Mouse (Mus musculus): ENCODE results near the gene Mvb12a. TPM values are rescaled to one million over a fixed set of nuclear protein-coding genes. Genes with fewer than 3 reads are reported as not detected.
A peak's percentile ranks its signal among the peaks of the same experiment; 100 is the strongest.

Gene Mvb12a
- polyA plus RNA-seq, 1 experiment, result 100 TPM

DNA sequence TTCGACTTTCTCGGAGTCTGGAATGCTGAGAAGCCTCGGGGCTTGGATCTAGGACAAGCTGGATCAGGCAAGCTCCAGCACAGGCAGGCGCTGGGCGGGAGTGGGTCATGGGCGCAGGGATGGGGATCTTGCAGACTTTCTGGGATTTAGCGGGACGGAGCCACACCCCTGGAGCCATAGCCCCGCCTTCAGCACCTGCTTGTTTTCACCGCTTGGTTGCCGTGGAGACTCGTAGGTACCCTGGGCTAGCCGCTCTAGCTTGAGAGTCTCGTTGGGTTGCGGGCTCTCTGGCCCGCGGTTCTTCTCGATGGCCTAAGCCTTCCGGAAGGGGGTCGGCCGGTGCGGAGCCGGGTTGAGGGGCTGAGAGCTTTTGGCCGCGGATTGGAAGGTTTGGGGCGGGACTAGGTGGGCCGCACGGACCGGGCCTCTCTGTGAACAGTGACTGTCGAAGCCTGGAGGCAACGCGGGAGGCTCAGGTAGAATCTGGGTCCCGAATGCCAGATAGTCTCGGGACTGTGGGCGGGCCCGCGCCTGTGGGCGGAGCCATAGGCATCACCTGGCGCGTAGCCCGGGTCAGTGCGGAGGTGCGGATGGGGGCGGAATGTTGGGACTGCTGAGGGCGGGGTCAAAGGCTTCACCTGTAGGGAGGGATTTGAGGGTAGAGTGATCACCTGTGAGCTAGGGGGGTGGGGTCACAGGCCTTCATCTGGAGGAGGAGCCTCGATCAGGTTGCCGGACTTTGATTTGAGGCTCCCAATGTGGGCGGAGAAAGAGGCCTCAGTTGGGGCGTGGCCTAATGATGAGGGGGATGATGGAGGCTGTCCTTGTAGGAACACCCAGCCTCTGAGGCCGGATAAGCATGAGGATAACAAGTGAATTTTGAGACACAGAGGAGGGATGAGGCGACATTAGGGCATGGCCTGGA is 26.9 kb downstream of the Mvb12a start:
- TF ChIP-seq CTCF (IDR thresholded peaks at IDR 0.05; ENCODE audit: extremely low read depth, insufficient read depth, low read length) (no peak), POLR2A (IDR thresholded peaks at IDR 0.05; ENCODE audit: extremely low read depth, insufficient read depth, low read length) (peak; percentile 21; the same call in 1 of the 2 replicates)
- Histone ChIP-seq H3K4me1 (ENCODE audit: control insufficient read depth, insufficient read depth, low read length) (peaks cover 5% of the 10 kb centered on the region; the same call in 1 of the 2 replicates), H3K27ac (ENCODE audit: insufficient read depth, low read length) (peak overlapping the region; percentile 72), H3K4me3 (ENCODE audit: insufficient read depth, low read length) (peak overlapping the region; percentile 58)

- Histone ChIP-seq H3K27ac (ENCODE audit: insufficient read depth, low read length) (peak overlapping the region; percentile 72), H3K4me3 (ENCODE audit: insufficient read depth, low read length) (peak overlapping the region; percentile 58), H3K4me1 (ENCODE audit: control insufficient read depth, insufficient read depth, low read length) (peaks cover 5% of the 10 kb centered on the region; the same call in 1 of the 2 replicates)
- no peak for TF ChIP-seq CTCF (IDR thresholded peaks at IDR 0.05; ENCODE audit: extremely low read depth, insufficient read depth, low read length)
- peak; percentile 64; the same call in 1 of the 2 replicates for TF ChIP-seq POLR2A (IDR thresholded peaks at IDR 0.05; ENCODE audit: extremely low read depth, insufficient read depth, low read length)
Measured at GRCm38 (mm10) chr8:71570291-71570954, 27.7 kb downstream of the Mvb12a start.

- TF ChIP-seq CTCF (IDR thresholded peaks at IDR 0.05; ENCODE audit: extremely low read depth, insufficient read depth, low read length), result no peak
- TF ChIP-seq POLR2A (IDR thresholded peaks at IDR 0.05; ENCODE audit: extremely low read depth, insufficient read depth, low read length), result no peak
- Histone ChIP-seq H3K4me1 (ENCODE audit: control insufficient read depth, insufficient read depth, low read length) (peaks cover 5% of the 10 kb centered on the region; the same call in 1 of the 2 replicates), H3K27ac (ENCODE audit: insufficient read depth, low read length) (0 out of 2 replicates have a peak overlapping the region, but pooled peaks have one; percentile 6), H3K4me3 (ENCODE audit: insufficient read depth, low read length) (no peak overlapping the region)
Measured at GRCm38 (mm10) chr8:71572077-71572476, 29.4 kb downstream of the Mvb12a start.

DNA sequence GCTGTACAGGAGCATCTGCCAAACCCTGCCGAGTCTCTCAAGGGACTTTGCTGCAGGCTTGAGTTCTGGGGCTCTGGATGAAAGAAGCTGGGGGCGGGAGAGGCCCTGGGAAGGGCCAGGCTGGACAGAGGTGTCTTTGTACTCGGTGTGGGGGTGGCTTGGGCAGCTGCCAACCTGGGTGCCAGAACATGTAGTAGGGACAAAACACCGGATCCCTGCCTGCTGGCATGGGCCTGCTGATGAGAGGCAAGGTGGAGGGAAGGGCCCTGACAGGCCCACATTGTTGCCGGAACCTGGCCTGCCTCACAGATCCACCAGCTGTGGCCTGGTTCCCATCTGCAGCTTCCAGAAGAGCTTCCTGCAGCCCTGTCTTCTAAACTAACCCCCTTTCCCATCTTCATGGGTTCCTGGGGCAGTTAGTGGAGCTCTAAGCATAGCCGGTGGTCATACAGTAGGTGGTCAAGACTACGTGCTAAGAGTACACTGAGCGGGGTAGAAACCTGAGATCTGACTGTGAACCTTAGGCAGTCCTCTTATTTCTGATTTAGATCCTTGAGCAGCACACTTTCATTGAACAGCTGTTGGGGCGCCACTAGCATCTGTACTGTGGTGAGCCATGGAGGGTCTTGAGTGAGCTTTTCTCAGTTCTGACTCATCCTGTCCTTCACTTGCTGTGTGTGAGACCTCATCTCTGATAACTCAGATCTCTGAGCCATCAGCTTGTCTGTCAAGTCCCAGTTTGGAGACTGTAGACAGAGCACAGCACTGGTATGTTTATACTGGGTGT is 30.3 kb downstream of the Mvb12a start:
- H3K27ac ChIP-seq (ENCODE audit: insufficient read depth, low read length), result peak overlapping the region; percentile 49; the same call in 1 of the 2 replicates
- peaks cover 5% of the 10 kb centered on the region; the same call in 1 of the 2 replicates for H3K4me1 ChIP-seq (ENCODE audit: control insufficient read depth, insufficient read depth, low read length)
- TF ChIP-seq POLR2A (IDR thresholded peaks at IDR 0.05; ENCODE audit: extremely low read depth, insufficient read depth, low read length) (0 out of 2 replicates have a peak, but pooled peaks have one; percentile 11), CTCF (IDR thresholded peaks at IDR 0.05; ENCODE audit: extremely low read depth, insufficient read depth, low read length) (no peak)
- peak overlapping the region; percentile 2 for H3K4me3 ChIP-seq (ENCODE audit: insufficient read depth, low read length)

DNA sequence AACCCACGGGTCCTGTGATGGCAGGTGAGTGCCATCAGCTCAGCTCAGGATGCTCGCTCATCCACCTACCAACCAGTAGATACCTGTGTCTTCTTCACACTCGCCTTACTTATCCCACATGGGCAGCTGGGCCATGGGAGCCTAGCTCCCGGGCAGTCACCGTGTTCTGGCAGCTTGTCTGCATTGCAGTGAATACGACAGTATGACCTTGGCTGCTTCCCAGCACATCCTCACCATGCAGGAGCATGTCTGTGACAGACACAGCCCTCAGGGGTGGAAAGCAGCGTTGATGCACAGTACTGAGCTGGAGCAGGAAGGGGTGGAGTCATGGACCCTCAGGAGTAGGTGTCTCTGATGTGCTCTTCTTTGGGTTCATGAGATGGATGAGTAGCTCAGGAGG is 31.7 kb downstream of the Mvb12a start:
- H3K4me1 ChIP-seq (ENCODE audit: control insufficient read depth, insufficient read depth, low read length), result peaks cover 5% of the 10 kb centered on the region; the same call in 1 of the 2 replicates
- no peak overlapping the region for H3K4me3 ChIP-seq (ENCODE audit: insufficient read depth, low read length)
- TF ChIP-seq POLR2A (IDR thresholded peaks at IDR 0.05; ENCODE audit: extremely low read depth, insufficient read depth, low read length) (no peak), CTCF (IDR thresholded peaks at IDR 0.05; ENCODE audit: extremely low read depth, insufficient read depth, low read length) (no peak)
- no peak overlapping the region for H3K27ac ChIP-seq (ENCODE audit: insufficient read depth, low read length)

GRCm38 (mm10) chr8:71575020-71575419 is 32.3 kb downstream of the Mvb12a start:
- TF ChIP-seq POLR2A (IDR thresholded peaks at IDR 0.05; ENCODE audit: extremely low read depth, insufficient read depth, low read length), result no peak
- TF ChIP-seq CTCF (IDR thresholded peaks at IDR 0.05; ENCODE audit: extremely low read depth, insufficient read depth, low read length), result no peak
- Histone ChIP-seq H3K4me1 (ENCODE audit: control insufficient read depth, insufficient read depth, low read length) (peaks cover 5% of the 10 kb centered on the region; the same call in 1 of the 2 replicates), H3K27ac (ENCODE audit: insufficient read depth, low read length) (no peak overlapping the region), H3K4me3 (ENCODE audit: insufficient read depth, low read length) (no peak overlapping the region)

DNA sequence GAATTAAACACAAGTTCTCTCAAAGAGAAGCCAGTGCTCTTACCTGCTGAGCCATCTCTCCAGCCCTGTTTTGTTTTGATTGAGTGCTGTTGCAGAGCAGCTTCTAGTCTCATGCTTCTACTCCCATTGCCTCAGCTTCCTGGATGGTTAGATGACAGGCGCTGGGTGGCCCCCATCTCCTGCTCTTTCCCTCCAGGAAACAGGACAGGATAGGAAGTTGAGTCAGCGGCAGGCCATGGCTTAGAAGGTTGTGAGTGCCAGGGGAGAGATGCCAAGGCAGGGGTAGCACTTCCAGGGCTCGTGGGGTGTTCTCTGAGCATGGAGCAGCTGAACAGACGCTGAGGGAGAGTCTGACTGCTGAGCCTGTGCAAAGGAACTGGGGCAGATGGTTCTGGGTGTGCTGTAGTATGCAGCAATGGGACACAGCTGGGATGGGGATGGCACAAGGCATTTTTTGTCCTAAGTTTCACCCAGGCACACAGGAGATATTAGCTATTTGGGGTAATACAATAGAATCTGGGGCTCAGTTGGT is 35.2 kb downstream of the Mvb12a start:
- Histone ChIP-seq H3K27ac (ENCODE audit: insufficient read depth, low read length) (no peak overlapping the region), H3K4me1 (ENCODE audit: control insufficient read depth, insufficient read depth, low read length) (peaks cover 1% of the 10 kb centered on the region; the same call in 1 of the 2 replicates)
- TF ChIP-seq CTCF (IDR thresholded peaks at IDR 0.05; ENCODE audit: extremely low read depth, insufficient read depth, low read length) (no peak), POLR2A (IDR thresholded peaks at IDR 0.05; ENCODE audit: extremely low read depth, insufficient read depth, low read length) (no peak)

DNA sequence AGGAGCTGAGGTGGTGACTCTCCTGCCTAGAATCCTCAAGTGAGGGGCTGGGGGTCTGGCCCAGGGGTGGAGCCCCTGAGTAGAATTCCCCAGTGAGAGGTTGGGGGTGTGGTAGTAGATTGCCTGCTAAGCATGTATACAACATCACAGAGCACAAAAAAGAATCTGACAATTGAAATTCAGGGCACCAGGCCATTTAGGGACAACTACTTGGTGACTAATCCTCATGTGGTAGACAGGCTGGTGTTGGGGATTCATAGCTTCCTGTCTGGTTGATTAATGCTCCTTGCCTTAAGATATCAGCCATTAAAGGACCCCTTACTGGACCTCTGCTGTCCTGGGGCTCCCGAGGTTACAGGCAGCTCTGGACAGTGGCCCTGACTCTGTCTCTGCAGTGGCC is 36.3 kb downstream of the Mvb12a start:
- H3K4me1 ChIP-seq (ENCODE audit: control insufficient read depth, insufficient read depth, low read length), result no peaks in the 10 kb centered on the region
- TF ChIP-seq CTCF (IDR thresholded peaks at IDR 0.05; ENCODE audit: extremely low read depth, insufficient read depth, low read length) (no peak), POLR2A (IDR thresholded peaks at IDR 0.05; ENCODE audit: extremely low read depth, insufficient read depth, low read length) (no peak)
- no peak overlapping the region for H3K27ac ChIP-seq (ENCODE audit: insufficient read depth, low read length)
- H3K4me3 ChIP-seq (ENCODE audit: insufficient read depth, low read length), result no peak overlapping the region

More for the DNA sequence above, 35.2 kb downstream of the Mvb12a start:
- H3K4me3 ChIP-seq (ENCODE audit: insufficient read depth, low read length), result no peak overlapping the region
